Mouse (Mus musculus) embryonic facial prominence, embryonic 12.5 days (tissue): Measurements from ENCODE around the gene Cntnap4. TPM values are rescaled to one million over a fixed set of nuclear protein-coding genes. Genes with fewer than 3 reads are reported as not detected.
"Not testable (repeated sequence)": the region's sequence is repeated elsewhere in the genome, so short reads cannot be mapped to it uniquely, and the experiment has no call there.

Experiments
- ATAC-seq: fragments of 200-750 bp; cut with Nextera tagmentation; 2 replicates; pipeline ENCODE4 v1.8.0; 2017; ENCODE audit not compliant: insufficient number of reproducible peaks, insufficient read depth, low FRiP score, low TSS enrichment
- H3K27ac ChIP-seq: fragments of 300-500 bp; sonication (generic); 2 replicates; pipeline ENCODE4 v1.5.1; 2016; ENCODE audit warnings: mild to moderate bottlenecking
- H3K27me3 ChIP-seq: fragments of 300-500 bp; sonication (generic); 2 replicates; pipeline ENCODE4 v1.6.1; 2016; ENCODE audit warnings: mild to moderate bottlenecking, moderate library complexity
- H3K36me3 ChIP-seq: fragments of 300-500 bp; sonication (generic); 2 replicates; pipeline ENCODE4 v1.6.1; 2016; ENCODE audit warnings: mild to moderate bottlenecking
- H3K4me1 ChIP-seq: fragments of 300-500 bp; sonication (generic); 2 replicates; pipeline ENCODE4 v1.6.1; 2016
- H3K4me2 ChIP-seq: fragments of 300-500 bp; sonication (generic); replicated peaks from 2 replicates; pipeline ENCODE4 v1.6.1; 2016; ENCODE audit warnings: mild to moderate bottlenecking, moderate library complexity
- H3K4me3 ChIP-seq: fragments of 300-500 bp; sonication (generic); 2 replicates; pipeline ENCODE4 v1.5.1; 2016; ENCODE audit warnings: mild to moderate bottlenecking
- H3K9ac ChIP-seq: fragments of 300-500 bp; sonication (generic); 2 replicates; pipeline ENCODE4 v1.6.1; 2016; ENCODE audit warnings: mild to moderate bottlenecking, moderate library complexity
- H3K9me3 ChIP-seq: fragments of 300-500 bp; sonication (generic); 2 replicates; pipeline ENCODE4 v1.6.1; 2016; ENCODE audit warnings: mild to moderate bottlenecking, moderate library complexity
- WGBS: fragments of 180-500 bp; shearing (Covaris S2); methylation state at CpG from one replicate; pipeline ENCODE4 v1.1.7; 2016; 5-methylcytosine and 5-hydroxymethylcytosine counted together
- polyA plus RNA-seq: library from polyadenylated mRNA; unstranded; fragments of >200 nt; fragmentation: Nextera tagmentation; extraction: Ambion mirVana; gene quantifications from 2 replicates; pipeline ENCODE4 v1.2.1, GENCODE M21; 2016

Cntnap4 gene
- polyA plus RNA-seq, 1 experiment from 2014 or later = 1.3 TPM

DNA sequence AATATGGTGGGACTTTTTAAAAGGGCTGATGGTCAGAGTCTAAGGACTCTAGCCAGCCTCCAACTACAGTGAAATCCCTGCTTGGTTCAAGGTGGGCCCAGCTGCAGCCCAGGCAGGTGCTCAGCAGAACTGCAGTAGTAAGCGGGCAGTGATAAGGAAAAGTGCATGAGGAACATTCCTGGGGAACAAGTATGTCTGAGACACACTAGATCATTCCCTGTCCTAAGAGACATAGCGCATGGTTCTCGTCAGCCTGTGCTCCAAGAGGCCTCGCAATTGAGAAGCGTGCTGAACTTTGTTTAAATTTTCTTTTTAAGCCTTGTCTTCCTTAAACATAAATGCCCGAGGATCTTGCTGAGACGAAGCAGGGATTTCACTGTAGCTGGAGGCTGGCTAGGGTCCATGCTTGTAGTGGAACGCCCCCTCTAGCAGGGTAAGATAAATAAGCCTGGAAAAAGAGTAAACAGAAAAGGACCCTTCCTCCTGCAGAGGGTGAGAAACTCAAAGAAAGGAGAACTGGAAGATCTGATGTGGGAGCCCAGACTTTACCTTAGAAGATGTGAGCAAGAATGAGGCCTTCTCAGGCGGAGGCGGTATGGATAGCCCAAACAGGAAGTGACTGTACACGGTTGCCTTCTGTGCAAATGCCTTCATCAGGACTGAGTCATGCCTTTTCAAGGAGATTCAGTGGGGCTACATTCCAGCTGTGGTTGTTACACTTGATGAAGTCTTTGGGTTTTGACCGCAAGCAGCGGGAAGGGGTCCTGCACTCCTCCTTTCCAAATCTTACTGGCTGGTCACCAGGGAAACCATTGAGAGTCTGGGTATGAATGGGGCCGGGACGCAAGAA, 161.0 kb downstream of the Cntnap4 start:
- Histone ChIP-seq H3K9me3 (no peaks in the 10 kb centered on the region), H3K9ac (no peak overlapping the region), H3K27me3 (no peaks in the 10 kb centered on the region), H3K4me1 (no peaks in the 10 kb centered on the region), H3K4me3 (no peak overlapping the region), H3K27ac (no peak overlapping the region), H3K4me2 (no peak overlapping the region), H3K36me3 (no peaks in the 10 kb centered on the region)
- 82% methylated on average over 15 of the region's 15 CpGs for WGBS
- no peak for ATAC-seq

GRCm38 (mm10) chr8:112735575-112735974, 165.7 kb downstream of the Cntnap4 start:
- H3K9ac ChIP-seq = no peak overlapping the region
- H3K4me2 ChIP-seq = no peak overlapping the region
- no peak overlapping the region for H3K27ac ChIP-seq
- ATAC-seq = no peak
- no peaks in the 10 kb centered on the region for H3K9me3 ChIP-seq
- no peaks in the 10 kb centered on the region for H3K27me3 ChIP-seq
- 83% methylated on average over 3 of the region's 3 CpGs for WGBS
- no peak overlapping the region for H3K4me3 ChIP-seq
- no peaks in the 10 kb centered on the region for H3K4me1 ChIP-seq
- no peaks in the 10 kb centered on the region for H3K36me3 ChIP-seq

GRCm38 (mm10) chr8:112743331-112743730, 173.5 kb downstream of the Cntnap4 start:
- no peak overlapping the region for H3K4me2 ChIP-seq
- H3K36me3 ChIP-seq = no peaks in the 10 kb centered on the region
- H3K27ac ChIP-seq = no peak overlapping the region
- H3K9me3 ChIP-seq = no peaks in the 10 kb centered on the region
- no peak overlapping the region for H3K4me3 ChIP-seq
- 86% methylated on average over 4 of the region's 4 CpGs for WGBS
- H3K4me1 ChIP-seq = no peaks in the 10 kb centered on the region
- H3K9ac ChIP-seq = no peak overlapping the region
- no peak for ATAC-seq
- H3K27me3 ChIP-seq = no peaks in the 10 kb centered on the region

GRCm38 (mm10) chr8:112747296-112747695, 177.5 kb downstream of the Cntnap4 start:
- no peaks in the 10 kb centered on the region for H3K27me3 ChIP-seq
- no peaks in the 10 kb centered on the region for H3K4me1 ChIP-seq
- no peak for ATAC-seq
- H3K9ac ChIP-seq = no peak overlapping the region
- no peak overlapping the region for H3K4me3 ChIP-seq
- 91% methylated on average over 5 of the region's 5 CpGs for whole genome bisulfite sequencing
- no peak overlapping the region for H3K4me2 ChIP-seq
- no peak overlapping the region for H3K27ac ChIP-seq
- H3K9me3 ChIP-seq = no peaks in the 10 kb centered on the region
- no peaks in the 10 kb centered on the region for H3K36me3 ChIP-seq

DNA sequence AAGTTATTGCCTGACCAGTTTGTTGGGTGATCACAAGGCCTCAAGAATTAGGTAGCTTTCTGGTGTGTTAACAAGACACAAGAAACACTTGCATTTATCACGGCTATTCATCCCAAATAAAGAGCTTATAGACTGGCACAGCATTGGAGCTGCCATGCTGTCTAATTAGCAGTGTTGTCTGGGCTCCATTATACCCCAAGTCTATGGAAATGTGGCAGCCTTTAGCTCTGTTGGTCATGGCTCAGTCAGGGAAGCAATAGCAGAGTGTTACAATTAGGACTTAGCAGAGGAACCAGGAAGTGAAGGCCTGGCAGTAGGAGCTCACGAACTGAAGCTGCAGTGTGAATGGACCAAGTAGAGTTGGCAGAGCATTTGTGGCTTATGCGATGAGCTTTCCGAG, 185.3 kb downstream of the Cntnap4 start:
- WGBS = 79% methylated on average over 4 of the region's 4 CpGs
- H3K9me3 ChIP-seq = no peaks in the 10 kb centered on the region
- H3K36me3 ChIP-seq = no peaks in the 10 kb centered on the region
- no peak overlapping the region for H3K4me3 ChIP-seq
- no peaks in the 10 kb centered on the region for H3K27me3 ChIP-seq
- H3K27ac ChIP-seq = no peak overlapping the region
- no peak overlapping the region for H3K4me2 ChIP-seq
- ATAC-seq = no peak
- H3K9ac ChIP-seq = no peak overlapping the region
- H3K4me1 ChIP-seq = no peaks in the 10 kb centered on the region

- no peak overlapping the region for H3K4me2 ChIP-seq
- 93% methylated on average over 17 of the region's 17 CpGs for WGBS
- no peak overlapping the region for H3K9ac ChIP-seq
- no peak overlapping the region for H3K27ac ChIP-seq
- no peak for ATAC-seq
- H3K4me3 ChIP-seq = no peak overlapping the region
- H3K4me1 ChIP-seq = no peaks in the 10 kb centered on the region
- no peaks in the 10 kb centered on the region for H3K9me3 ChIP-seq
- H3K36me3 ChIP-seq = no peaks in the 10 kb centered on the region
- no peaks in the 10 kb centered on the region for H3K27me3 ChIP-seq
Measured at GRCm38 (mm10) chr8:112803058-112803457, 233.2 kb downstream of the Cntnap4 start.

DNA sequence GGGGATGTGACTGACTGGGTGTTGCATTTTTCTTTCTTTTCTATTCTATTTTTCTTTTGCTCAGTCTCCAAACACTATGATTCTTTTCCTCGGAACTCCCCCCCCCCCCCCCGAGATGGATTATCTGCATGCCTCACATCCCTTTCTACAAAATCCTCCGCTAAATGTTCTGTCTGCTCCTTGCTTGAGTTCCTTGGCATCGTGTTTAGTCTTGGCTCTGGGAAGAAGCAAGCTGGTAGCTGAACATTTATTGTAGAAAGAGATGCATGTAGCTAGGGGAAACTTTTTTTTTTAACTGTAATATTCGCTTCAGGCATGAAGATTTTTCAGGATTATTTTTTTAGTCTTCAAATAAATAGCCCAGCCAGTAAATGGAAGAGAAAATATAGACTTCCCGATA, 239.5 kb downstream of the Cntnap4 start:
- Histone ChIP-seq H3K4me1 (no peaks in the 10 kb centered on the region), H3K9me3 (no peaks in the 10 kb centered on the region), H3K36me3 (no peaks in the 10 kb centered on the region), H3K9ac (no peak overlapping the region), H3K27me3 (no peaks in the 10 kb centered on the region), H3K4me2 (no peak overlapping the region), H3K4me3 (no peak overlapping the region), H3K27ac (no peak overlapping the region)
- WGBS = 71% methylated on average over 6 of the region's 6 CpGs
- ATAC-seq = no peak

- WGBS = 78% methylated on average over 2 of the region's 2 CpGs
- no peak overlapping the region for H3K9ac ChIP-seq
- H3K27me3 ChIP-seq = no peaks in the 10 kb centered on the region
- ATAC-seq = no peak
- H3K36me3 ChIP-seq = no peaks in the 10 kb centered on the region
- H3K9me3 ChIP-seq = no peaks in the 10 kb centered on the region
- H3K4me2 ChIP-seq = no peak overlapping the region
- H3K4me1 ChIP-seq = no peaks in the 10 kb centered on the region
- no peak overlapping the region for H3K27ac ChIP-seq
- H3K4me3 ChIP-seq = no peak overlapping the region
Measured at GRCm38 (mm10) chr8:112841057-112841456, 271.2 kb downstream of the Cntnap4 start.

DNA sequence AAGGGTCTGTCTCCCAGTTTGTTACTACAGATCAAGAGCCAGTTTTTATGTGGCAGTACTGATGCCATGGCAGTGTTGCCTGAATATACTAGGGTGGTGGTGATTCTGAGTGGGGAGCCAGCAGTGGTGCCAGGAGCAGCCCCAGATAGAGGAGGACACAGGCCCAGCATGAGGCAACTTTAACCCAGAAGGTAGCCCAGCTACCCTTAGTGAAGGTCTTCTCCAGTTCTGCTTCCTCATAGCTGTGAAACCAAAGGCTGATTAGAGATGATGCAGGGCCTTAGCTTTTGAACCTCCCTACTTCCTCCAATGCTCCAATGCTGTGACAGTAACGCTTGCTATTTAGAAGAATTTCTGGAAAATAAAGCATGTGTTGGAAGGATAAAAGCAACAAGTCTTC, 279.7 kb downstream of the Cntnap4 start:
- not testable (repeated sequence) for H3K4me1 ChIP-seq, H3K36me3 ChIP-seq, H3K9ac ChIP-seq, H3K9me3 ChIP-seq, H3K4me2 ChIP-seq, H3K4me3 ChIP-seq, H3K27ac ChIP-seq, H3K27me3 ChIP-seq, ATAC-seq
- 91% methylated on average over 1 of the region's 1 CpGs for WGBS

DNA sequence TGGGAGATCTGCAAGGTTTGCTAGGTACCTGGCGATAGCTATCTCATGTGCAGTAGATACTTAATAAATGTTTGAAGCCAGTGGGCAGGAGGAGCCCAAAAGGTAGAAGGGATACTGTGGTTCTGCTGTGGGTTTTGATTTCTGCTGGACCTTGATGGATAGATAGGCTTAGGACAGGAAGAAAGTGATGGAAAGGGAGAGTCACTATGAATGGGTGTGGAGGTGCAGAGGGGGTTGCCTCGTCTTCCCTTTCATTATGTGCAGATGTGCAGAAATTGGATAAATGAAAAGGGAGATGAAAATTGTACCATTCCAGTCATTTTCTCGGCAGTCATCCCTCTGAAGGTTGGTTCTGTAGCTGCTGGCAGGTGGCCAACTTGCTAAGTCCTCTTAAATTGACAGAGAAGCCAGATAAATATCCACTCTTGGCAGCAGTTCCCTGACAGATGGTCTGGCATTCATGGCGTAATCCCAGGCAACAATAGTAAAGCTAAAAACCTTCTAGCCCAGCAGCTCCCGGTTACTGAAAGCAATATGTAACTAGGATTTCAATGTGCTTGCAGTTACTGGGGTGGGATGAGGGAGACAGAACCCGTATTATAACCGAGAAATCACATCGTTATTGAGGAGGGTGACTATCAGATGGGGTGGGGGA, 336.7 kb downstream of the Cntnap4 start:
- Histone ChIP-seq H3K4me3 (no peak overlapping the region), H3K4me2 (no peak overlapping the region), H3K9me3 (no peaks in the 10 kb centered on the region), H3K27ac (no peak overlapping the region; the same call in 1 of the 2 replicates), H3K27me3 (no peaks in the 10 kb centered on the region), H3K4me1 (0 out of 2 replicates have a peak, but pooled peaks cover 5% of the 10 kb centered on the region), H3K36me3 (no peaks in the 10 kb centered on the region), H3K9ac (no peak overlapping the region)
- ATAC-seq = peak; percentile 67
- 33% methylated on average over 8 of the region's 8 CpGs for WGBS

GRCm38 (mm10) chr8:112909527-112909926, 339.7 kb downstream of the Cntnap4 start:
- no peak for ATAC-seq
- H3K4me2 ChIP-seq = no peak overlapping the region
- no peaks in the 10 kb centered on the region for H3K27me3 ChIP-seq
- 0 out of 2 replicates have a peak, but pooled peaks cover 5% of the 10 kb centered on the region for H3K4me1 ChIP-seq
- no peak overlapping the region for H3K4me3 ChIP-seq
- no peak overlapping the region for H3K27ac ChIP-seq
- no peaks in the 10 kb centered on the region for H3K9me3 ChIP-seq
- H3K36me3 ChIP-seq = no peaks in the 10 kb centered on the region
- H3K9ac ChIP-seq = no peak overlapping the region
- 48% methylated on average over 5 of the region's 5 CpGs for WGBS

DNA sequence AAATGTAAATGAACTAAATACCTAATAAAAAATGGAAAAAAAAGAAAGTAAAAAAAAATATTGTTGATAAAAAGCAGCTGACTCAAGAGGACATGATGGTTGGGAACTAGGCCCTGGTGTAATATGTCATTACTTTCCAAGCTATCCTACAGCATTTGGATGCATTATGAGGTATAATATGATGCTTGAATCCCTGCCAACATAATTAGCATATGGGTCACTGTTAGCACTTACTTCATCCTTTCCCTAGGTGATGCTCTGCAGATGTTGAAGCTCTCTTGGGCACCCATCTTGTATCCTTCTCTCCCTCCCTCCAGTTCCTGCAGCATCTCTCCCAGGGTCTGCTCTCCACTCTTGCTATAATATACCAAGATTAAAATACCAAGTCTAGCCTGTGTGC, 341.6 kb downstream of the Cntnap4 start:
- Histone ChIP-seq H3K27me3 (no peaks in the 10 kb centered on the region), H3K4me1 (0 out of 2 replicates have a peak, but pooled peaks cover 5% of the 10 kb centered on the region), H3K9ac (no peak overlapping the region), H3K4me2 (no peak overlapping the region), H3K27ac (no peak overlapping the region), H3K4me3 (no peak overlapping the region), H3K36me3 (no peaks in the 10 kb centered on the region), H3K9me3 (no peaks in the 10 kb centered on the region)
- 0 out of 2 replicates have a peak, but pooled peaks have one; percentile 22 for ATAC-seq
